Mouse (Mus musculus): ENCODE results near the gene Gstt1. TPM values are rescaled to one million over a fixed set of nuclear protein-coding genes. Genes with fewer than 3 reads are reported as not detected.
A peak's percentile ranks its signal among the peaks of the same experiment; 100 is the strongest.

Gene Gstt1
- polyA plus RNA-seq, 1 experiment from 2014 or later, result 36.2 TPM

GRCm38 (mm10) chr10:75789081-75789735 lies 9.2 kb downstream of the Gstt1 start:
- Histone ChIP-seq H3K4me1 (replicated peaks; ENCODE audit: control insufficient read depth, insufficient read depth, low read length) (peaks cover 4% of the 10 kb centered on the region; the same call in 1 of the 2 replicates), H3K4me2 (ENCODE audit: low read depth, low read length) (no peak overlapping the region), H3K9ac (ENCODE audit: low read length) (no peak overlapping the region), H3K4me3 (ENCODE audit: low read length) (no peak overlapping the region), H3K9me3 (ENCODE audit: control insufficient read depth, low read length) (no peaks in the 10 kb centered on the region), H3K27me3 (ENCODE audit: control insufficient read depth, insufficient read depth, low read depth, low read length) (no peaks in the 10 kb centered on the region), H3K27ac (ENCODE audit: low read length) (no peak overlapping the region), H3K36me3 (ENCODE audit: control insufficient read depth, insufficient read depth, low read length) (no peaks in the 10 kb centered on the region)
- ATAC-seq (ENCODE audit: low read depth), result no peak
- WGBS, result 77% methylated on average over 6 of the region's 6 CpGs

- ATAC-seq (ENCODE audit: low read depth), result no peak
- Histone ChIP-seq H3K4me3 (ENCODE audit: low read length) (no peak overlapping the region), H3K27me3 (ENCODE audit: control insufficient read depth, insufficient read depth, low read depth, low read length) (no peaks in the 10 kb centered on the region), H3K4me1 (replicated peaks; ENCODE audit: control insufficient read depth, insufficient read depth, low read length) (peaks cover 4% of the 10 kb centered on the region; the same call in 1 of the 2 replicates), H3K27ac (ENCODE audit: low read length) (no peak overlapping the region), H3K4me2 (ENCODE audit: low read depth, low read length) (no peak overlapping the region), H3K9ac (ENCODE audit: low read length) (no peak overlapping the region), H3K9me3 (ENCODE audit: control insufficient read depth, low read length) (no peaks in the 10 kb centered on the region), H3K36me3 (ENCODE audit: control insufficient read depth, insufficient read depth, low read length) (no peaks in the 10 kb centered on the region)
- 88% methylated on average over 8 of the region's 8 CpGs for WGBS
These were observed 10.1 kb downstream of the Gstt1 start for GRCm38 (mm10) chr10:75788277-75788676.

GRCm38 (mm10) chr10:75785442-75785841 lies 12.9 kb downstream of the Gstt1 start:
- no peak overlapping the region for H3K27ac ChIP-seq (ENCODE audit: low read length)
- H3K9ac ChIP-seq (ENCODE audit: low read length), result no peak overlapping the region
- no peak for ATAC-seq (ENCODE audit: low read depth)
- H3K9me3 ChIP-seq (ENCODE audit: control insufficient read depth, low read length), result no peaks in the 10 kb centered on the region
- WGBS, result 51% methylated on average over 1 of the region's 1 CpGs
- peaks cover 4% of the 10 kb centered on the region for H3K4me1 ChIP-seq (replicated peaks; ENCODE audit: control insufficient read depth, insufficient read depth, low read length)
- no peak overlapping the region for H3K4me2 ChIP-seq (ENCODE audit: low read depth, low read length)
- no peaks in the 10 kb centered on the region for H3K27me3 ChIP-seq (ENCODE audit: control insufficient read depth, insufficient read depth, low read depth, low read length)
- no peak overlapping the region for H3K4me3 ChIP-seq (ENCODE audit: low read length)
- H3K36me3 ChIP-seq (ENCODE audit: control insufficient read depth, insufficient read depth, low read length), result no peaks in the 10 kb centered on the region

- H3K27me3 ChIP-seq (ENCODE audit: control insufficient read depth, insufficient read depth, low read depth, low read length), result no peaks in the 10 kb centered on the region
- H3K9ac ChIP-seq (ENCODE audit: low read length), result peak within 1 kb of the TSS; percentile 70
- peak within 1 kb of the TSS; percentile 91 for H3K27ac ChIP-seq (ENCODE audit: low read length)
- peak within 1 kb of the TSS; percentile 56 for H3K4me3 ChIP-seq (ENCODE audit: low read length)
- under 1% methylated on average over 28 of the region's 28 CpGs for WGBS
- H3K36me3 ChIP-seq (ENCODE audit: control insufficient read depth, insufficient read depth, low read length), result no peaks in the 10 kb centered on the region
- H3K4me1 ChIP-seq (replicated peaks; ENCODE audit: control insufficient read depth, insufficient read depth, low read length), result peaks cover 6% of the 10 kb centered on the region
- H3K9me3 ChIP-seq (ENCODE audit: control insufficient read depth, low read length), result no peaks in the 10 kb centered on the region
- ATAC-seq (ENCODE audit: low read depth), result peak; percentile 93
- H3K4me2 ChIP-seq (ENCODE audit: low read depth, low read length), result peak within 1 kb of the TSS; percentile 91
These were observed 17.4 kb downstream of the Gstt1 start, which contains the start of the genes Gm20441 and Gstt3 for GRCm38 (mm10) chr10:75780769-75781578. Gene Gm20441 (minus strand): TSS chr10:75780954. Gene Gstt3 (minus strand): TSS chr10:75781414.

GRCm38 (mm10) chr10:75779206-75780174 lies 18.9 kb downstream of the Gstt1 start:
- H3K9me3 ChIP-seq (ENCODE audit: control insufficient read depth, low read length), result no peaks in the 10 kb centered on the region
- H3K4me1 ChIP-seq (replicated peaks; ENCODE audit: control insufficient read depth, insufficient read depth, low read length), result peaks cover 6% of the 10 kb centered on the region
- H3K9ac ChIP-seq (ENCODE audit: low read length), result no peak overlapping the region
- H3K36me3 ChIP-seq (ENCODE audit: control insufficient read depth, insufficient read depth, low read length), result no peaks in the 10 kb centered on the region
- 27% methylated on average over 15 of the region's 15 CpGs for WGBS
- peak overlapping the region; percentile 45 for H3K27ac ChIP-seq (ENCODE audit: low read length)
- H3K27me3 ChIP-seq (ENCODE audit: control insufficient read depth, insufficient read depth, low read depth, low read length), result no peaks in the 10 kb centered on the region
- peak; percentile 30; the same call in 1 of the 2 replicates for ATAC-seq (ENCODE audit: low read depth)
- peak overlapping the region; percentile 56 for H3K4me3 ChIP-seq (ENCODE audit: low read length)
- H3K4me2 ChIP-seq (ENCODE audit: low read depth, low read length), result peak overlapping the region; percentile 91

DNA sequence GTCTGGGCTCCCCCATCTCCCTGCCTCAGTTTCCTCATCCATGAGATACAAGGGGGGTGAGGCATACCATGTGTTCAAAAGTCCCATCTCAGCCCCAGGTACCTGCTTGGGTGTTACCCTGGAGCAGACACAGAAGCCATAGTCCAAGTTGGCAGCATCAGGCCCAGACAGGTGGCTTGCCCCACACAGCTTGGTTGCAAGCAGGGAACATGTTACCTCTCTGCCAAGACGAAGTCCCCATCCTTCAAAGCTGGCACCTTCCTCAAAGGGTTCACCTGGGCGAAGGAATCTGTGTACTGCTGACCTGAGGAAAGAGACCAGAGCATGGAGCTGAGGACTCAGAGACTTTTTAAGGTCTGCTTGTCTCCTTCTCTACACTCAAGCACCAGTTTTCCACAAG lies 20.5 kb downstream of the Gstt1 start:
- no peak overlapping the region for H3K27ac ChIP-seq (ENCODE audit: low read length)
- ATAC-seq (ENCODE audit: low read depth), result no peak
- H3K4me1 ChIP-seq (replicated peaks; ENCODE audit: control insufficient read depth, insufficient read depth, low read length), result peaks cover 9% of the 10 kb centered on the region
- no peak overlapping the region for H3K9ac ChIP-seq (ENCODE audit: low read length)
- H3K36me3 ChIP-seq (ENCODE audit: control insufficient read depth, insufficient read depth, low read length), result no peaks in the 10 kb centered on the region
- no peaks in the 10 kb centered on the region for H3K9me3 ChIP-seq (ENCODE audit: control insufficient read depth, low read length)
- WGBS, result 70% methylated on average over 2 of the region's 2 CpGs
- H3K27me3 ChIP-seq (ENCODE audit: control insufficient read depth, insufficient read depth, low read depth, low read length), result no peaks in the 10 kb centered on the region
- no peak overlapping the region for H3K4me3 ChIP-seq (ENCODE audit: low read length)
- H3K4me2 ChIP-seq (ENCODE audit: low read depth, low read length), result no peak overlapping the region

GRCm38 (mm10) chr10:75776562-75776961 lies 21.8 kb downstream of the Gstt1 start:
- Histone ChIP-seq H3K9ac (ENCODE audit: low read length) (no peak overlapping the region), H3K4me1 (replicated peaks; ENCODE audit: control insufficient read depth, insufficient read depth, low read length) (peaks cover 14% of the 10 kb centered on the region), H3K9me3 (ENCODE audit: control insufficient read depth, low read length) (no peaks in the 10 kb centered on the region), H3K27ac (ENCODE audit: low read length) (no peak overlapping the region), H3K4me2 (ENCODE audit: low read depth, low read length) (no peak overlapping the region), H3K36me3 (ENCODE audit: control insufficient read depth, insufficient read depth, low read length) (no peaks in the 10 kb centered on the region), H3K4me3 (ENCODE audit: low read length) (no peak overlapping the region), H3K27me3 (ENCODE audit: control insufficient read depth, insufficient read depth, low read depth, low read length) (no peaks in the 10 kb centered on the region)
- no peak for ATAC-seq (ENCODE audit: low read depth)
- WGBS, result 81% methylated on average over 6 of the region's 6 CpGs

DNA sequence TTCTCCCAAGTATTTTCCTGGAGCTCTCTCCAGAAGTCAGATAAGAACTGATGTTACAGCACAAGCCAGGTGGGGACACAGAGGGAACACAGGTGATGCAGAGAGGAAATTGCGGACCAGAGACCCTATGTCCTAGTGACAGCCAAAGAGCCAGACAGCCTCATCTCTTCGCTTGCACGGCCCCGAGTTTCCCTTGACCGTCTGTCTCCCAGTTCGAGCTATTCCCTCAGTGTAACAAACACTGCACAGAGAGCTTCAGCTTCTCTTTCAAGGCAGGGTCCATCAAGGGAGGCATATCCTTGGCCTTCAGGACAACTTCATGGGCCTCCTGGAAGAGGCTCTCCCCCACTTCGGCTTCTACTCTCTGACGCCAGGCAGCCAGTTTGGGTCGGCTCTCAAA lies 23.8 kb downstream of the Gstt1 start:
- H3K27me3 ChIP-seq (ENCODE audit: control insufficient read depth, insufficient read depth, low read depth, low read length), result no peaks in the 10 kb centered on the region
- H3K4me1 ChIP-seq (replicated peaks; ENCODE audit: control insufficient read depth, insufficient read depth, low read length), result peaks cover 9% of the 10 kb centered on the region; the same call in 1 of the 2 replicates
- H3K27ac ChIP-seq (ENCODE audit: low read length), result no peak overlapping the region
- H3K4me3 ChIP-seq (ENCODE audit: low read length), result no peak overlapping the region
- 88% methylated on average over 9 of the region's 9 CpGs for WGBS
- H3K4me2 ChIP-seq (ENCODE audit: low read depth, low read length), result no peak overlapping the region
- no peaks in the 10 kb centered on the region for H3K36me3 ChIP-seq (ENCODE audit: control insufficient read depth, insufficient read depth, low read length)
- H3K9me3 ChIP-seq (ENCODE audit: control insufficient read depth, low read length), result no peaks in the 10 kb centered on the region
- ATAC-seq (ENCODE audit: low read depth), result no peak
- H3K9ac ChIP-seq (ENCODE audit: low read length), result no peak overlapping the region
